Mouse (Mus musculus) embryo, embryonic 11 days (tissue): ENCODE data around the gene Cdt1.
A peak's percentile ranks its signal among the peaks of the same experiment; 100 is the strongest.
"Not testable (repeated sequence)": the region's sequence is repeated elsewhere in the genome, so short reads cannot be mapped to it uniquely, and the experiment has no call there.

Experiments
- DNase-seq: peaks from one replicate; pipeline ENCODE4 v3.0.0-alpha.2; 2015

Gene Cdt1

GRCm38 (mm10) chr8:122550234-122550994 is 17.4 kb upstream of the Cdt1 start:
- peak; percentile 81 for DNase-seq

GRCm38 (mm10) chr8:122550995-122551264 is 16.9 kb upstream of the Cdt1 start:
- DNase-seq, result peak; percentile 79

- DNase-seq, result peak; percentile 91
Measured at GRCm38 (mm10) chr8:122551265-122552051, 16.4 kb upstream of the Cdt1 start, which contains the start of gene Piezo1. TSS of gene Piezo1 (minus strand) at chr8:122551329.

GRCm38 (mm10) chr8:122554786-122555185 is 13.0 kb upstream of the Cdt1 start:
- no peak for DNase-seq

GRCm38 (mm10) chr8:122556030-122557009 is 11.5 kb upstream of the Cdt1 start:
- DNase-seq, result no peak

GRCm38 (mm10) chr8:122557248-122558038 is 10.4 kb upstream of the Cdt1 start:
- no peak for DNase-seq

GRCm38 (mm10) chr8:122558671-122559349 is 9.0 kb upstream of the Cdt1 start:
- no peak for DNase-seq

GRCm38 (mm10) chr8:122561199-122561598 is 6.6 kb upstream of the Cdt1 start:
- no peak for DNase-seq

- DNase-seq, result no peak
Measured at GRCm38 (mm10) chr8:122564363-122565352, 3.2 kb upstream of the Cdt1 start.

GRCm38 (mm10) chr8:122566766-122567165 is 1.0 kb upstream of the Cdt1 start:
- peak; percentile 43 for DNase-seq

- DNase-seq, result no peak
Measured at GRCm38 (mm10) chr8:122568109-122568504, 292 bp downstream of the Cdt1 start.

GRCm38 (mm10) chr8:122568881-122569309 is 1.1 kb downstream of the Cdt1 start:
- DNase-seq, result peak; percentile 50

GRCm38 (mm10) chr8:122569329-122569728 is 1.5 kb downstream of the Cdt1 start:
- no peak for DNase-seq

GRCm38 (mm10) chr8:122569996-122570395 is 2.2 kb downstream of the Cdt1 start:
- no peak for DNase-seq

GRCm38 (mm10) chr8:122571153-122571552 is 3.3 kb downstream of the Cdt1 start:
- DNase-seq, result no peak

GRCm38 (mm10) chr8:122571750-122572267 is 4.0 kb downstream of the Cdt1 start:
- no peak for DNase-seq

GRCm38 (mm10) chr8:122572751-122573150 is 4.9 kb downstream of the Cdt1 start:
- no peak for DNase-seq

- not testable (repeated sequence) for DNase-seq
Measured at GRCm38 (mm10) chr8:122573176-122573575, 5.4 kb downstream of the Cdt1 start.

GRCm38 (mm10) chr8:122573577-122573976 is 5.8 kb downstream of the Cdt1 start:
- no peak for DNase-seq

GRCm38 (mm10) chr8:122574264-122574663 is 6.4 kb downstream of the Cdt1 start:
- no peak for DNase-seq
